Mouse (Mus musculus) liver, embryonic 14.5 days (tissue): ENCODE measurements around the gene Bbs9. TPM values are rescaled to one million over a fixed set of nuclear protein-coding genes. Genes with fewer than 3 reads are reported as not detected.

Experiments used
- ATAC-seq: fragments of 200-750 bp; cut with Nextera tagmentation; 2 replicates; pipeline ENCODE4 v1.8.0; 2017; ENCODE audit warnings: moderate number of reproducible peaks, mild to moderate bottlenecking, moderate library complexity; ENCODE audit not compliant: insufficient read depth
- DNase-seq, 3 experiments: peaks; one replicate each; pipeline ENCODE4 v3.0.0-alpha.2; 2012 to 2013; ENCODE audit warnings: low read depth in 3 of 3, low spot score in 3 of 3
- H3K27ac ChIP-seq: fragments of 300-500 bp; sonication (generic); 2 replicates; pipeline ENCODE4 v1.5.1; 2014; ENCODE audit warnings: moderate library complexity, mild to moderate bottlenecking, control low read depth, inconsistent platforms
- H3K27me3 ChIP-seq: fragments of 300-500 bp; sonication (generic); 2 replicates; pipeline ENCODE4 v1.6.1; 2014; ENCODE audit warnings: mild to moderate bottlenecking, low read length, moderate library complexity; ENCODE audit not compliant: control insufficient read depth, insufficient read depth
- H3K36me3 ChIP-seq: fragments of 300-500 bp; sonication (generic); replicated peaks from 2 replicates; pipeline ENCODE4 v1.6.1; 2014; ENCODE audit warnings: low read depth; ENCODE audit not compliant: control insufficient read depth, insufficient read depth
- H3K4me1 ChIP-seq, 2 experiments: fragments of 200-500 bp in 1 of 2; fragments of 300-500 bp in 1 of 2; sonication (generic) in 1 of 2; replicated peaks; 2 replicates each; pipeline ENCODE4 v1.6.1; 2012 to 2014; ENCODE audit warnings: antibody characterized with exemption in 1 of 2, inconsistent platforms in 1 of 2, low read length in 1 of 2; ENCODE audit not compliant: control insufficient read depth in 2 of 2, insufficient read depth in 2 of 2
- H3K4me2 ChIP-seq: fragments of 300-500 bp; sonication (generic); 2 replicates; pipeline ENCODE4 v1.6.1; 2014; ENCODE audit warnings: low read depth, mild to moderate bottlenecking, control low read depth, moderate library complexity
- H3K4me3 ChIP-seq, 2 experiments: fragments of 200-500 bp in 1 of 2; fragments of 300-500 bp in 1 of 2; sonication (generic) in 1 of 2; 2 replicates each; pipeline ENCODE4 v1.5.1; 2012 to 2014; ENCODE audit warnings: low read depth in 2 of 2, low read length in 2 of 2, mild to moderate bottlenecking in 2 of 2, control low read depth in 1 of 2, inconsistent platforms in 1 of 2, moderate library complexity in 1 of 2; ENCODE audit not compliant: insufficient read depth in 1 of 2
- H3K9ac ChIP-seq: fragments of 300-500 bp; sonication (generic); replicated peaks from 2 replicates; pipeline ENCODE4 v1.6.1; 2014; ENCODE audit warnings: mild to moderate bottlenecking, control low read depth, moderate library complexity
- H3K9me3 ChIP-seq: fragments of 300-500 bp; sonication (generic); 2 replicates; pipeline ENCODE4 v1.6.1; 2016; ENCODE audit warnings: low read length, mixed read lengths; ENCODE audit not compliant: control insufficient read depth
- CTCF ChIP-seq: IDR thresholded peaks from 2 replicates; pipeline ENCODE4 v1.5.1; 2016; ENCODE audit warnings: antibody characterized with exemption, low read depth, control low read depth
- EP300 ChIP-seq: IDR thresholded peaks from 2 replicates; pipeline ENCODE4 v1.6.1; 2016; ENCODE audit warnings: antibody characterized with exemption, low read depth
- WGBS: fragments of 180-500 bp; shearing (Covaris S2); extraction: QIAGEN DNeasy Blood & Tissue Kit; methylation state at CpG from one replicate; pipeline ENCODE4 v1.1.7; 2014; ENCODE audit not compliant: insufficient replicate concordance; 5-methylcytosine and 5-hydroxymethylcytosine counted together
- polyA plus RNA-seq, 2 experiments: library from polyadenylated mRNA; depleted of rRNA in 1 of 2; stranded (reverse) in 1 of 2; unstranded in 1 of 2; fragments of >200 nt; fragmentation: Nextera tagmentation in 1 of 2; extraction: Ambion mirVana in 1 of 2; gene quantifications; 2 replicates each; pipeline versions ENCODE4 v1.2.1 to v1.2.3; 2012 to 2014

The Bbs9 gene
- polyA plus RNA-seq, 2 experiments = 2.2 to 2.3 TPM

GRCm38 (mm10) chr9:22469643-22470042, 5.9 kb upstream of the Bbs9 start, which contains the start of gene Rp9:
TSS of gene Rp9 (minus strand) at chr9:22469743.
- peaks cover 0 to 5% of the 10 kb centered on the region in 2 experiments; a peak in 1 of 4 replicates for H3K4me1 ChIP-seq
- peak within 1 kb of the TSS; percentile 98 for H3K4me2 ChIP-seq
- H3K9me3 ChIP-seq = no peaks in the 10 kb centered on the region
- no peak for DNase-seq
- H3K27ac ChIP-seq = peak within 1 kb of the TSS; percentile 21; the same call in 1 of the 2 replicates
- peaks cover 5% of the 10 kb centered on the region; the same call in 1 of the 2 replicates for H3K36me3 ChIP-seq
- no peak for TF ChIP-seq CTCF
- TF ChIP-seq EP300 = no peak
- peak within 1 kb of the TSS; percentile 47 to 72 for H3K4me3 ChIP-seq
- no peaks in the 10 kb centered on the region for H3K27me3 ChIP-seq
- no peak for ATAC-seq
- peak within 1 kb of the TSS; percentile 89 for H3K9ac ChIP-seq
- 75% methylated on average over 3 of the region's 3 CpGs for whole genome bisulfite sequencing

GRCm38 (mm10) chr9:22476265-22476664, 750 bp downstream of the Bbs9 start:
- no peak for DNase-seq
- Histone ChIP-seq H3K27ac (no peak overlapping the region), H3K27me3 (no peaks in the 10 kb centered on the region), H3K4me1 (peaks cover 2 to 7% of the 10 kb centered on the region in 2 experiments; a peak in 2 of 4 replicates), H3K4me3 (peak overlapping the region; percentile 62 to 80), H3K9me3 (no peaks in the 10 kb centered on the region), H3K9ac (peak overlapping the region; percentile 73), H3K4me2 (peak overlapping the region; percentile 95), H3K36me3 (no peaks in the 10 kb centered on the region)
- TF ChIP-seq EP300 (no peak), CTCF (no peak)
- 6% methylated on average over 10 of the region's 10 CpGs for WGBS
- no peak for ATAC-seq

GRCm38 (mm10) chr9:22478946-22479345, 3.4 kb downstream of the Bbs9 start:
- no peak overlapping the region for H3K27ac ChIP-seq
- peaks cover 2 to 7% of the 10 kb centered on the region in 2 experiments; a peak in 2 of 4 replicates for H3K4me1 ChIP-seq
- no peak overlapping the region for H3K9ac ChIP-seq
- no peak overlapping the region for H3K4me2 ChIP-seq
- ATAC-seq = no peak
- WGBS = 82% methylated on average over 8 of the region's 8 CpGs
- no peaks in the 10 kb centered on the region for H3K36me3 ChIP-seq
- no peaks in the 10 kb centered on the region for H3K9me3 ChIP-seq
- H3K27me3 ChIP-seq = no peaks in the 10 kb centered on the region
- DNase-seq = no peak
- H3K4me3 ChIP-seq = no peak overlapping the region
- no peak for TF ChIP-seq CTCF
- TF ChIP-seq EP300 = no peak

GRCm38 (mm10) chr9:22483866-22484561, 8.5 kb downstream of the Bbs9 start:
- Histone ChIP-seq H3K27me3 (no peaks in the 10 kb centered on the region), H3K9me3 (no peaks in the 10 kb centered on the region), H3K36me3 (no peaks in the 10 kb centered on the region), H3K4me1 (no peaks in the 10 kb centered on the region; a peak in 1 of 4 replicates), H3K4me3 (no peak overlapping the region), H3K9ac (no peak overlapping the region), H3K4me2 (no peak overlapping the region), H3K27ac (no peak overlapping the region)
- DNase-seq (no peak), ATAC-seq (no peak)
- WGBS = 76% methylated on average over 8 of the region's 8 CpGs
- no peak for TF ChIP-seq EP300

GRCm38 (mm10) chr9:22484562-22485308, 9.2 kb downstream of the Bbs9 start:
- no peaks in the 10 kb centered on the region for H3K27me3 ChIP-seq
- no peak overlapping the region for H3K9ac ChIP-seq
- DNase-seq (no peak), ATAC-seq (no peak)
- H3K4me3 ChIP-seq = no peak overlapping the region
- no peaks in the 10 kb centered on the region for H3K9me3 ChIP-seq
- no peak overlapping the region for H3K4me2 ChIP-seq
- WGBS = 56% methylated on average over 12 of the region's 12 CpGs
- no peaks in the 10 kb centered on the region; a peak in 1 of 4 replicates for H3K4me1 ChIP-seq
- no peak overlapping the region for H3K27ac ChIP-seq
- no peak for TF ChIP-seq CTCF
- no peak for TF ChIP-seq EP300
- no peaks in the 10 kb centered on the region for H3K36me3 ChIP-seq
